Mouse (Mus musculus) megakaryocyte, embryonic 14.5 days (primary cell): ENCODE results near the gene Vcan. TPM values are rescaled to one million over a fixed set of nuclear protein-coding genes. Genes with fewer than 3 reads are reported as not detected.
A peak's percentile ranks its signal among the peaks of the same experiment; 100 is the strongest.

Experiments
- H3K27me3 ChIP-seq: replicated peaks from 2 replicates; pipeline ENCODE3; 2012; ENCODE audit warnings: inconsistent platforms
- H3K36me3 ChIP-seq: replicated peaks from 2 replicates; pipeline ENCODE3; 2012; ENCODE audit warnings: low read length, inconsistent platforms, mixed read lengths
- H3K4me1 ChIP-seq: 2 replicates; pipeline ENCODE4 v1.6.1; 2012; ENCODE audit warnings: inconsistent platforms
- H3K4me3 ChIP-seq: replicated peaks from 2 replicates; pipeline ENCODE3; 2012; ENCODE audit warnings: moderate library complexity, mild to moderate bottlenecking, inconsistent platforms
- H3K9me3 ChIP-seq: 2 replicates; pipeline ENCODE4 v1.6.1; 2012; ENCODE audit warnings: inconsistent platforms
- FLI1 ChIP-seq: IDR thresholded peaks from 2 replicates; pipeline ENCODE4 v1.6.1; 2012; ENCODE audit warnings: low read length, inconsistent platforms, mixed read lengths
- GATA1 ChIP-seq: IDR thresholded peaks from 3 replicates; pipeline ENCODE4 v1.6.1; 2012; ENCODE audit warnings: mixed read lengths, low read length, inconsistent platforms, borderline replicate concordance
- polyA plus RNA-seq: library from polyadenylated mRNA; stranded (reverse); fragments of >175 nt; gene quantifications from 2 replicates; pipeline ENCODE4 v1.2.3, GENCODE M21; 2012; ENCODE audit warnings: low replicate concordance; ENCODE audit not compliant: insufficient read depth

Gene Vcan
- polyA plus RNA-seq, result 0.34 TPM in 1 of 2 replicates, not detected in the other

DNA sequence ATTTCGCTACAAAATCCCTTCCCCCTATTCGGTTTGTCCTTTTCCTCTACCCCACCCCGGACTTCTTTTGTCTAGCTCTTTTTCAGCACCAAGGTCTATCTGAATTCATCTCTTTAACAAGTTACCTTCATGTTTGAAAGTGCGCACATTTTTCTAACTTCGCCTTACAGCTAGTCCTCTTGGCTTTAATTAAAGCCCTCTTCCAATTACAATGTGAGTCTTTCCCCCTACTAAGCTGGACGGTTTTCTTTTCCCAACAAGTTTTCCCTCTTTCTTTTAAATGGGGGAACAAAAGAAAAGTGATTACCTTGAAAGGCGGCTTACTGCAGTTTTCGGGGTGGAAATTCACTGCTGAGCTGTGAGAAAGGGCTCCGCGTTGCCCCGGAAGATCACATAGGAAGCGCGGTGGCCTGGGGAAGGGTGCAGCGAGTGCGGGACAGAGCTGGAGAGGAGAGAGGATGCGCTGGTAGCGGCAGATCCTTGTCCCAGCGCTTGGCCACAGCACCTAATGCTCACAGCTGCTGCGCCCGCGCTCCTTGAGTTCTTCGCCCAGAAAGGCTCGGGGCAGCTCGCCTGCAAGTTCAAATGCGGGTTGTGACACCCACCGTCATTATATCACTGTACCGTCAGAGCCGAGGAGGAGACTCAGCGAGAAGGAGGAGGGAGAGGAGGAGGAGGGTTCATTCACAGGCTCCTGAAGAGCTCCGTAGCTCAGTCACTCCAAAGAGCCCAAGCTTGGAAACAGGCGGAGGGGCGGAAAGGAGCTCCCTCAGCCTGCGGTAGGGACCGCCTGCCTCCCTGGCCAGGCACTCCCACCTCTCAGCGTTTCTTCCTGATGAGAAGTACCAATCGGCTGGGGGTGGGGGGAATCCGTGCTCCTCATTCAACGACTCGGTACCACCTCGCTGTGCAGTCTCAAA, at the start of gene Vcan:
Gene Vcan (minus strand): TSS at position 744 of the 920 bp plus-strand sequence.
- no peak for TF ChIP-seq FLI1
- Histone ChIP-seq H3K4me3 (peak within 1 kb of the TSS; percentile 94), H3K9me3 (no peaks in the 10 kb centered on the region), H3K4me1 (peaks cover 42% of the 10 kb centered on the region), H3K36me3 (no peaks in the 10 kb centered on the region), H3K27me3 (peaks cover 44% of the 10 kb centered on the region)

DNA sequence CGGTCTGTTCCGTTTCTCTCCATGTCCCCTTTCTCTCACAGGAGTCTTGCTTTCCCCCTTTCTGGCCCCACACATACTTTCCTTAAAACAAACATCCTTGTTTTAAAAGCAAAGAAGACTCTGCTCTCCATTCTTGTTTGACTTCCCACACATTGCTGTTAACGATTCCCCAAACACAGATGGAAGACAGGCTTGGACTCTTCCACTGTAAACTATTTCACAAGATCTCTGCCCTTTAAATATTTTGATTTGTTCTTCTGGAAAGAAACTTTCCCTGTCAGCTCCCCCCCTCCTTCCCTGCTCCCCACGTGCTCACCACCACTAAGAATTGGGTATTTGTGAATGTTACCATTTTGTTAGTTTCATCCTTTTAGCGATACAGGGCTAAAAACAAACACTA, 49.2 kb upstream of the Vcan start:
- H3K4me3 ChIP-seq, result no peak overlapping the region
- H3K4me1 ChIP-seq, result no peaks in the 10 kb centered on the region
- TF ChIP-seq FLI1 (no peak), GATA1 (no peak)
- H3K9me3 ChIP-seq, result no peaks in the 10 kb centered on the region
- no peaks in the 10 kb centered on the region for H3K27me3 ChIP-seq
- H3K36me3 ChIP-seq, result no peaks in the 10 kb centered on the region

DNA sequence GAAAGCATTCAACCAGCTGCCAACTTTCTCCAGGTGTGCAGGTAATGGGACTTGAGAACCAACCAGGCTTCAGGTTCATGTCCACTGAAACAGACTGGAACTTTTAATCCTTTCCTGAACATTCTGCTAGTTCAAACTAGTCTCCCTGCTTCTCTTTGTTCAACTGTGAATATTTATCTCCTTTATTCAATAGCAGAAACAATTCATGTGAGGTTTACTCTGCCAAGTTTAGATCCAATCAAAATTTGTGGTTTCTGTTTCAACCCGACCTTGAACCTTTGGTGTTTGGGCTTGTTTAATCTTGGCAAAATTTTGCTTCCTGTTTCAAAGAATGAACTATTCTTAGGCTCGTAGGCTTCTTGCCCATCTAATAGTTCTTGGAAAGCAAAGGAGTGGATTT, 40.6 kb upstream of the Vcan start:
- TF ChIP-seq GATA1 (no peak), FLI1 (no peak)
- H3K27me3 ChIP-seq, result no peaks in the 10 kb centered on the region

DNA sequence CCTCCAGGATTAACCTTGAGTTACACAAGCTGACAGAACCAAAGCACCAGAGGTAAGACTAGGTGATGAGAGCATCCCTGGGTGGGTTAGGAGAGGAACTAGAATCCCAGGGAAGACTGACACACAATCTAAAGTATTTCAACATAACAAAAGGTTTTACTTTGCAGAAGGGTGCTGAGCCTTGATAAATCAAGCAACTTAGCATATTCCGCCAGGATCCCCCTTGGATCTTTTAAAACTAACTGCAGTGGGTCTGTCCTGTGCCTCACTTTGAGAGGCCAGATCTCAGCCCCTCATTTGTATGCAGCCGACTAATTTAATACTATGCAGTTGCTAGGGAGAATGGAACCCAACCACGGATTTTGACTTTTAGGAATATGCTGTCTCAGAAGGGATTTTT, 38.0 kb upstream of the Vcan start:
- H3K4me1 ChIP-seq, result peaks cover 15% of the 10 kb centered on the region
- no peaks in the 10 kb centered on the region for H3K9me3 ChIP-seq
- no peak overlapping the region for H3K4me3 ChIP-seq
- H3K27me3 ChIP-seq, result no peaks in the 10 kb centered on the region
- no peaks in the 10 kb centered on the region for H3K36me3 ChIP-seq
- TF ChIP-seq GATA1, result no peak
- no peak for TF ChIP-seq FLI1

More for the DNA sequence above, 40.6 kb upstream of the Vcan start:
- H3K9me3 ChIP-seq, result no peaks in the 10 kb centered on the region
- peaks cover 18% of the 10 kb centered on the region for H3K4me1 ChIP-seq
- no peak overlapping the region for H3K4me3 ChIP-seq
- H3K36me3 ChIP-seq, result no peaks in the 10 kb centered on the region

DNA sequence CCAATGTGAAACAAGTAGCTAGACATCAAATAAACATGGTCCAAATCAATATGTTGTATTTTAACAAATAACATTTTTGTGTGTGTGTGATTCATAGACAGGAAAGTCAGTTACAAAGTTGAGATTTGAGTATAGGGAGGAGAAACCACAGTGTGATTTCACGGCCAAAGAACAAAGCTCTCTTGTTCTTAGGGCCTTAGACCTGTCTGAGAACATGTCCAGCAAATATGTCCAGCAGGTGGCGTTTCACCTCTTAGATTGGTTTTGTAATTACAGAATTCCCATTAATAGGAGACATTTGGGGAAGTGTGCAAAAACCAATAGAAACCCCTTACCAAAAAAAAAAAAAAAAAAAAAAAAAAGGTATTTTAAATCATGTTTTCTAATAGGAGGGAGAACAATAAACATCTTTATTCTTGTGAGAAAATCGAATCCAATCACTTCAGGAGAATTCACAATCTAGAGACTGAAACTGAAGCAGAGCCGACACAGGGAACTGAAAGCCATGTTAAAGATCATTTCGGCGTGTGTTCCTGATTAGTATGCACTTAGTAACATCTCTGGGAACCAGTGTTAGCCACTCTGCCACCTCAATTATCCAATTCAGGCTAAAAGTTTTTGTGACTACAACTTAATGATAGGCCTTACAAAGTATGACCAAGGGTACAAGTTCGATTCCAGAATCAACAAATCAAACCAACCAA, 37.1 kb upstream of the Vcan start:
- Histone ChIP-seq H3K9me3 (no peaks in the 10 kb centered on the region), H3K4me3 (no peak overlapping the region), H3K27me3 (no peaks in the 10 kb centered on the region), H3K4me1 (peaks cover 15% of the 10 kb centered on the region), H3K36me3 (no peaks in the 10 kb centered on the region)
- no peak for TF ChIP-seq GATA1
- no peak for TF ChIP-seq FLI1

GRCm38 (mm10) chr13:89777764-89778163, 35.5 kb upstream of the Vcan start:
- TF ChIP-seq GATA1, result no peak
- no peak for TF ChIP-seq FLI1
- no peaks in the 10 kb centered on the region for H3K9me3 ChIP-seq

GRCm38 (mm10) chr13:89777146-89777545, 34.8 kb upstream of the Vcan start:
- H3K27me3 ChIP-seq, result no peaks in the 10 kb centered on the region
- peaks cover 7% of the 10 kb centered on the region; the same call in 1 of the 2 replicates for H3K4me1 ChIP-seq
- H3K9me3 ChIP-seq, result no peaks in the 10 kb centered on the region
- no peak for TF ChIP-seq GATA1
- TF ChIP-seq FLI1, result no peak
- H3K36me3 ChIP-seq, result no peaks in the 10 kb centered on the region
- no peak overlapping the region for H3K4me3 ChIP-seq

More at GRCm38 (mm10) chr13:89777764-89778163, 35.5 kb upstream of the Vcan start:
- Histone ChIP-seq H3K36me3 (no peaks in the 10 kb centered on the region), H3K4me1 (peaks cover 9% of the 10 kb centered on the region; the same call in 1 of the 2 replicates), H3K27me3 (no peaks in the 10 kb centered on the region), H3K4me3 (no peak overlapping the region)

GRCm38 (mm10) chr13:89766551-89766950, 24.2 kb upstream of the Vcan start:
- H3K4me1 ChIP-seq, result no peaks in the 10 kb centered on the region
- no peaks in the 10 kb centered on the region for H3K9me3 ChIP-seq
- TF ChIP-seq FLI1 (no peak), GATA1 (no peak)
- H3K4me3 ChIP-seq, result no peak overlapping the region
- no peaks in the 10 kb centered on the region for H3K36me3 ChIP-seq
- H3K27me3 ChIP-seq, result no peaks in the 10 kb centered on the region

GRCm38 (mm10) chr13:89765966-89766365, 23.7 kb upstream of the Vcan start:
- no peaks in the 10 kb centered on the region for H3K36me3 ChIP-seq
- TF ChIP-seq FLI1 (no peak), GATA1 (no peak)
- no peaks in the 10 kb centered on the region for H3K9me3 ChIP-seq
- H3K27me3 ChIP-seq, result no peaks in the 10 kb centered on the region
- H3K4me1 ChIP-seq, result no peaks in the 10 kb centered on the region
- H3K4me3 ChIP-seq, result no peak overlapping the region

DNA sequence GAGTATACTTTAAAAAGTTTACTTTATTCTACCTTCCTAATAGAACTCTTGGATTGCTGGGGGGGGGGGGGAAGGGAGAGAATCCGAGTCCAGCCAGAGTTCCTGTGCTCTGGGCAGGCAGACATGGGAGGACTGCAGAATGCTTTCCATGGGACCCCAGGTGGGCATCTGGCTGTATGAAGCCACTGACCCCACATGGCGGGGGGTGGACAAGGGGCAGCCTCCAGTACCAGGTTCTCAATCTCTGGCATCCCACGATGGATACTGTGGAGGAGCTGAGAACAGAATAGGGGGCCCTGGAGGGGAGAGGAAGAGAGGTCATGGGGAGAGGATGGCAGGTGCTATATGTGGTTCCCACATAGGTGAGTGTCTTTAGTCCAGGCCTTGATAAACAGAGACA, 20.0 kb upstream of the Vcan start:
- H3K4me1 ChIP-seq, result peaks cover 5% of the 10 kb centered on the region; the same call in 1 of the 2 replicates
- no peak overlapping the region for H3K4me3 ChIP-seq

More for the DNA sequence above, 20.0 kb upstream of the Vcan start:
- no peak for TF ChIP-seq FLI1
- no peak for TF ChIP-seq GATA1
- H3K27me3 ChIP-seq, result no peaks in the 10 kb centered on the region
- no peaks in the 10 kb centered on the region for H3K36me3 ChIP-seq
- no peaks in the 10 kb centered on the region for H3K9me3 ChIP-seq
